Mouse (Mus musculus) hindbrain, embryonic 16.5 days (tissue): ENCODE measurements around the gene Lcmt1. TPM values are rescaled to one million over a fixed set of nuclear protein-coding genes. Genes with fewer than 3 reads are reported as not detected.

Source experiments
- ATAC-seq: fragments of 200-750 bp; cut with Nextera tagmentation; 2 replicates; pipeline ENCODE4 v1.8.0; 2017; ENCODE audit warnings: moderate TSS enrichment, moderate library complexity
- H3K27ac ChIP-seq: fragments of 300-500 bp; sonication (generic); 2 replicates; pipeline ENCODE4 v1.5.1; 2014; ENCODE audit warnings: low read depth, mild to moderate bottlenecking, control low read depth, low read length, moderate library complexity
- H3K27me3 ChIP-seq: fragments of 300-500 bp; sonication (generic); replicated peaks from 2 replicates; pipeline ENCODE4 v1.6.1; 2014; ENCODE audit warnings: low read length; ENCODE audit not compliant: control insufficient read depth, insufficient read depth
- H3K36me3 ChIP-seq: fragments of 300-500 bp; sonication (generic); 2 replicates; pipeline ENCODE4 v1.6.1; 2014; ENCODE audit warnings: mild to moderate bottlenecking, low read length, moderate library complexity, mixed read lengths; ENCODE audit not compliant: control insufficient read depth, insufficient read depth
- H3K4me1 ChIP-seq: fragments of 300-500 bp; sonication (generic); 2 replicates; pipeline ENCODE4 v1.6.1; 2014; ENCODE audit warnings: low read depth, low read length; ENCODE audit not compliant: control insufficient read depth, insufficient read depth
- H3K4me2 ChIP-seq: fragments of 300-500 bp; sonication (generic); 2 replicates; pipeline ENCODE4 v1.6.1; 2014; ENCODE audit warnings: mild to moderate bottlenecking, low read length, control low read depth, moderate library complexity
- H3K4me3 ChIP-seq: fragments of 300-500 bp; sonication (generic); 2 replicates; pipeline ENCODE4 v1.5.1; 2014; ENCODE audit warnings: mild to moderate bottlenecking, low read length, control low read depth, moderate library complexity
- H3K9ac ChIP-seq: fragments of 300-500 bp; sonication (generic); 2 replicates; pipeline ENCODE4 v1.6.1; 2014; ENCODE audit warnings: low read depth, mild to moderate bottlenecking, control low read depth, low read length, moderate library complexity
- H3K9me3 ChIP-seq: fragments of 300-500 bp; sonication (generic); 2 replicates; pipeline ENCODE4 v1.6.1; 2014; ENCODE audit warnings: mild to moderate bottlenecking, low read length, moderate library complexity; ENCODE audit not compliant: control insufficient read depth
- WGBS: fragments of 180-500 bp; shearing (Covaris S2); extraction: QIAGEN DNeasy Blood & Tissue Kit; methylation state at CpG from one replicate; pipeline ENCODE4 v1.1.7; 2014; 5-methylcytosine and 5-hydroxymethylcytosine counted together
- polyA plus RNA-seq: library from polyadenylated mRNA; unstranded; fragments of >200 nt; fragmentation: Nextera tagmentation; extraction: Ambion mirVana; gene quantifications from 2 replicates; pipeline ENCODE4 v1.2.1, GENCODE M21; 2015

Gene Lcmt1
- polyA plus RNA-seq, 1 experiment from 2014 or later, result 112 TPM

GRCm38 (mm10) chr7:123366806-123367205 lies 2.8 kb upstream of the Lcmt1 start:
- H3K4me1 ChIP-seq, result peaks cover 26% of the 10 kb centered on the region
- ATAC-seq, result no peak
- H3K4me2 ChIP-seq, result no peak overlapping the region
- H3K27me3 ChIP-seq, result no peaks in the 10 kb centered on the region
- no peaks in the 10 kb centered on the region for H3K36me3 ChIP-seq
- no peak overlapping the region for H3K4me3 ChIP-seq
- no peak overlapping the region for H3K27ac ChIP-seq
- no peaks in the 10 kb centered on the region for H3K9me3 ChIP-seq
- no peak overlapping the region for H3K9ac ChIP-seq
- WGBS, result 82% methylated on average over 8 of the region's 8 CpGs

DNA sequence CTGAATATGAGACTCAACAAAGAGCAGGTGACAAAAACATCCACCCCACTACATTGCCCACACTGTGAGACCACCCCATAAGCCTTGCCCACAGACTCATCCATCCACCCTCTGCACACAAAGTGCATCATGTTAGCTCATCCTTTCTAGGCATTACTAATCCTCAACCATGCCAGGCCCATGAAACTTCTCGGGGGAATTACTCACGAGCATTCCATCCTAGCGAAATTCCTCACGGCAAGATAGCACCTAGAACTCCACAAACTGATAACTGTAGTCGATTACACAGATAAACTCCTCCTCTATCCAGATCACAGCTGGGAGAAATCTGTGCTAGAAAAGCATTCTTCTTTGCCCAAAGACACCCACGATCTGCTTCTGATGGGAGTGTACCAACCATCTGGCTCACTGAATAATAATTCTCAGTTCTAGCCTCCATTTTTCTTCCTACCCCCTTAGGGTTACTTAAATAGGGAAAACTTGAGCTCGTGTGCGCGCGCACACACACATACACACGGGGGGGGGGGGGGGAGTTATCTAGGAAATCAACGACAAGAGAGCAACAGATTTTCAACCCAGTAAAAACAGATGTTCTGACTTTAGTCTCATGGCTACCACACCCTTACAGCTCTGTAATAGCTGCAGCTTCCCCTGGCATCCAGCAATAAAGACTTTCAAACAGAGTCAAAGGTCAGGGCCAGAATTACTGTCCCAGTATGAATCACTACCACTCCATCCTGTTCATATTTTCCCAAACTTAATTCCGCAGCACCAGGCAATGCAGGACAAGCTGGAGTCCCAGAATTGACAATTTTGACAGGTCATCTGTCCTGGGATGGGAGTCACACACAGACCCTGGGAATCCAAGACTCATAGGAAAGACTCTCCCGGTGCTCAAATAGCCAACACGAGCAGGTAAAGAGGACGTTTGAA lies 2.1 kb upstream of the Lcmt1 start:
- ATAC-seq, result no peak
- Histone ChIP-seq H3K4me2 (peak overlapping the region; percentile 20; the same call in 1 of the 2 replicates), H3K27me3 (no peaks in the 10 kb centered on the region), H3K9me3 (no peaks in the 10 kb centered on the region), H3K4me3 (no peak overlapping the region), H3K27ac (no peak overlapping the region), H3K9ac (no peak overlapping the region), H3K36me3 (no peaks in the 10 kb centered on the region), H3K4me1 (peaks cover 26% of the 10 kb centered on the region)
- 79% methylated on average over 15 of the region's 16 CpGs for WGBS

DNA sequence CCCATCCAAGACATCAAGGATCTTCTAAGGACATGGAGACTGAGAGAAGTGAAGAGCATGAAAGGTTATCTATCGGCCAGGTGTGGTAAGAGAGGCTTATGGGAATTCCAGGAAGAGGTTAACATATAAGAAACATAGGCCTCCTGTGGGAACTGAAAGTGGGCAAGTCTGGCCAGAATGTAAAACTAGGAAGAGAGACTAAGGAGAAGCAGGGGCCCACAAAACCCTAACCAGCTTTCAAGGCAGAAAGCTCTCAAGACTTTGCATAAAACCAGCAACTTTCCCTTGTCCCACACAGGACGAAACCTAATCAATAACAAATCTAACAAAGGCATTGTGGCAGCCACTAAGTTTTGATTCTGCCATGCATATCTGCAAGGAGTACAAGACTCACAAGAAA lies 1.4 kb upstream of the Lcmt1 start:
- H3K9me3 ChIP-seq, result no peaks in the 10 kb centered on the region
- no peak overlapping the region for H3K27ac ChIP-seq
- H3K36me3 ChIP-seq, result no peaks in the 10 kb centered on the region
- H3K4me3 ChIP-seq, result no peak overlapping the region
- H3K4me1 ChIP-seq, result peaks cover 26% of the 10 kb centered on the region
- ATAC-seq, result no peak
- H3K4me2 ChIP-seq, result peak overlapping the region; percentile 88
- 0 out of 2 replicates have a peak overlapping the region, but pooled peaks have one; percentile 13 for H3K9ac ChIP-seq
- no peaks in the 10 kb centered on the region for H3K27me3 ChIP-seq
- 67% methylated on average over 2 of the region's 2 CpGs for WGBS

DNA sequence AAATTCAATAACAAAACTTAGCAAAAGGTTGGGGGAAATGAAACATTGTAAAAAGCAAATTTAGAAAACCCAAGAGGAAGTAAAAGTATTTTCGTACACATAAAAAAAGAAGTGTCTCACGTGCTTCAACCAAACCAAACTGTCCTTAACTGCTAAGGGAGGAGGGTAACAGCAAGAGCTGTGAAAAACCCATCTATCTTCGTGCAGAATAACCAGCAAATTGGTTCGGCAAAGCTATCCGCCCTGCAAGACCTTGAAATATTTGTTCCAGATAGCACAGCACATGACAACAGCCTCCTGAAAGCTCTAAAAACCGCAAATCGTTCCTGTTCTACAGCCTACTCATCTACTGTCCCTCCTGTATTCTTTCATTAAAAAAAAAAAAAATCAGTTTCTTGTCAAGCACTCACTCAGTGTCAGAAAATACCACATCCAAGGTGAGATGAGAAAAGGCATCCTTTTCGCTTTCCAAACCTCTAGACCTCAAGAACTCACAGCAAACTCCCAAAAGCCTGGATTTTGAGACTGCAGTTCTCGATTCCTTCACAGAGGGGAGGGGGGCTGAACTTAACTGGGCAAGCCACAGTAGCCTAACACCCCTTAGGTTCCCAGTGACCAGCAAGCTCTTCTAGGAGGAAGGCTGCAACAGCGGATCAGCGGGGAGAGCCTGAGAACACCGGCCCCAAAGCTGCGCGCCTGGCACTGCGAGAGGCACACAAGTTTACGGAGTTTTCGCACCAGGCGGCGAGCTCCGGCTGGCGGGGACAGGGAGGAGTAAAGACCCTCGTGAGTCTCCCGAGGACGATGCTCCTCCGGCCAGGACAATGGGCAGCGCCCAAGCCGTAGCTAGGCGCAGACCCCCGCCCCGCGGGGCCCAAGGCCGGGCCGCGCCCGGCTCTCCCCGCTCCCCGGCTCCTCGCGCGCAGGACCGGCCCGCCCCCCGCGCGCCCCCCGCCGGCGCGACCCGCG lies 522 bp upstream of the Lcmt1 start:
- peak overlapping the region; percentile 88 for H3K27ac ChIP-seq
- H3K9me3 ChIP-seq, result no peaks in the 10 kb centered on the region
- H3K4me2 ChIP-seq, result peak overlapping the region; percentile 88
- ATAC-seq, result peak; percentile 71
- 3% methylated on average over 24 of the region's 51 CpGs for WGBS
- H3K4me3 ChIP-seq, result peak overlapping the region; percentile 89
- H3K9ac ChIP-seq, result peak overlapping the region; percentile 85
- H3K36me3 ChIP-seq, result no peaks in the 10 kb centered on the region
- peaks cover 26% of the 10 kb centered on the region for H3K4me1 ChIP-seq
- H3K27me3 ChIP-seq, result no peaks in the 10 kb centered on the region

- no peak overlapping the region for H3K27ac ChIP-seq
Measured at GRCm38 (mm10) chr7:123370700-123371099, 1.1 kb downstream of the Lcmt1 start.

GRCm38 (mm10) chr7:123371501-123371900 lies 1.9 kb downstream of the Lcmt1 start:
- H3K9me3 ChIP-seq, result no peaks in the 10 kb centered on the region
- no peak overlapping the region for H3K4me2 ChIP-seq
- H3K27me3 ChIP-seq, result no peaks in the 10 kb centered on the region
- 68% methylated on average over 3 of the region's 3 CpGs for WGBS
- H3K36me3 ChIP-seq, result no peaks in the 10 kb centered on the region
- H3K4me1 ChIP-seq, result peaks cover 22% of the 10 kb centered on the region
- no peak for ATAC-seq
- no peak overlapping the region for H3K27ac ChIP-seq
- no peak overlapping the region for H3K9ac ChIP-seq
- H3K4me3 ChIP-seq, result no peak overlapping the region

More at GRCm38 (mm10) chr7:123370700-123371099, 1.1 kb downstream of the Lcmt1 start:
- no peaks in the 10 kb centered on the region for H3K9me3 ChIP-seq
- peak overlapping the region; percentile 97 for H3K4me2 ChIP-seq
- 41% methylated on average over 9 of the region's 9 CpGs for WGBS
- ATAC-seq, result no peak
- peak overlapping the region; percentile 89 for H3K4me3 ChIP-seq
- H3K27me3 ChIP-seq, result no peaks in the 10 kb centered on the region
- H3K9ac ChIP-seq, result peak overlapping the region; percentile 85
- H3K4me1 ChIP-seq, result peaks cover 26% of the 10 kb centered on the region
- H3K36me3 ChIP-seq, result no peaks in the 10 kb centered on the region

GRCm38 (mm10) chr7:123377443-123378400 lies 8.1 kb downstream of the Lcmt1 start:
- Histone ChIP-seq H3K4me3 (peak overlapping the region; percentile 96), H3K4me2 (peak overlapping the region; percentile 91), H3K4me1 (peaks cover 15% of the 10 kb centered on the region), H3K9me3 (no peaks in the 10 kb centered on the region), H3K27me3 (no peaks in the 10 kb centered on the region), H3K36me3 (no peaks in the 10 kb centered on the region), H3K27ac (peak overlapping the region; percentile 83), H3K9ac (peak overlapping the region; percentile 90)
- 4% methylated on average over 41 of the region's 41 CpGs for WGBS
- ATAC-seq, result peak; percentile 100

GRCm38 (mm10) chr7:123385693-123386407 lies 16.3 kb downstream of the Lcmt1 start:
- no peak overlapping the region for H3K4me3 ChIP-seq
- no peak overlapping the region for H3K4me2 ChIP-seq
- H3K27me3 ChIP-seq, result no peaks in the 10 kb centered on the region
- H3K9me3 ChIP-seq, result no peaks in the 10 kb centered on the region
- H3K27ac ChIP-seq, result no peak overlapping the region
- H3K9ac ChIP-seq, result no peak overlapping the region
- no peaks in the 10 kb centered on the region for H3K4me1 ChIP-seq
- 0 out of 2 replicates have a peak, but pooled peaks cover 10% of the 10 kb centered on the region for H3K36me3 ChIP-seq
- WGBS, result 73% methylated on average over 11 of the region's 11 CpGs
- ATAC-seq, result no peak
